Mouse (Mus musculus) embryonic facial prominence, embryonic 13.5 days (tissue): ENCODE data around the gene Olfr1261. TPM values are rescaled to one million over a fixed set of nuclear protein-coding genes. Genes with fewer than 3 reads are reported as not detected.

Experiments
- ATAC-seq: fragments of 200-750 bp; cut with Nextera tagmentation; 2 replicates; pipeline ENCODE4 v1.8.0; 2017; ENCODE audit warnings: low read depth; ENCODE audit not compliant: insufficient number of reproducible peaks, insufficient read depth, low FRiP score, low TSS enrichment
- H3K27ac ChIP-seq: fragments of 300-500 bp; sonication (generic); 2 replicates; pipeline ENCODE4 v1.5.1; 2015; ENCODE audit warnings: moderate library complexity, mild to moderate bottlenecking, inconsistent platforms
- H3K27me3 ChIP-seq: fragments of 300-500 bp; sonication (generic); 2 replicates; pipeline ENCODE4 v1.6.1; 2015; ENCODE audit warnings: mild to moderate bottlenecking, inconsistent platforms
- H3K36me3 ChIP-seq: fragments of 300-500 bp; sonication (generic); 2 replicates; pipeline ENCODE4 v1.6.1; 2015; ENCODE audit warnings: mild to moderate bottlenecking, inconsistent platforms
- H3K4me1 ChIP-seq: fragments of 300-500 bp; sonication (generic); 2 replicates; pipeline ENCODE4 v1.6.1; 2015; ENCODE audit warnings: inconsistent platforms
- H3K4me2 ChIP-seq: fragments of 300-500 bp; sonication (generic); 2 replicates; pipeline ENCODE4 v1.6.1; 2015; ENCODE audit warnings: moderate library complexity, mild to moderate bottlenecking, inconsistent platforms
- H3K4me3 ChIP-seq: fragments of 300-500 bp; sonication (generic); 2 replicates; pipeline ENCODE4 v1.5.1; 2015; ENCODE audit warnings: mild to moderate bottlenecking, inconsistent platforms
- H3K9ac ChIP-seq: fragments of 300-500 bp; sonication (generic); 2 replicates; pipeline ENCODE4 v1.6.1; 2015; ENCODE audit warnings: mild to moderate bottlenecking, inconsistent platforms
- H3K9me3 ChIP-seq: fragments of 300-500 bp; sonication (generic); 2 replicates; pipeline ENCODE4 v1.6.1; 2016; ENCODE audit warnings: inconsistent platforms
- WGBS: fragments of 180-500 bp; shearing (Covaris S2); methylation state at CpG from one replicate; pipeline ENCODE4 v1.1.7; 2015; ENCODE audit warnings: mixed read lengths; 5-methylcytosine and 5-hydroxymethylcytosine counted together
- polyA plus RNA-seq: library from polyadenylated mRNA; unstranded; fragments of >200 nt; fragmentation: Nextera tagmentation; extraction: Ambion mirVana; gene quantifications from 2 replicates; pipeline ENCODE4 v1.2.1, GENCODE M21; 2015

The Olfr1261 gene
- not detected in 2 replicates for polyA plus RNA-seq

DNA sequence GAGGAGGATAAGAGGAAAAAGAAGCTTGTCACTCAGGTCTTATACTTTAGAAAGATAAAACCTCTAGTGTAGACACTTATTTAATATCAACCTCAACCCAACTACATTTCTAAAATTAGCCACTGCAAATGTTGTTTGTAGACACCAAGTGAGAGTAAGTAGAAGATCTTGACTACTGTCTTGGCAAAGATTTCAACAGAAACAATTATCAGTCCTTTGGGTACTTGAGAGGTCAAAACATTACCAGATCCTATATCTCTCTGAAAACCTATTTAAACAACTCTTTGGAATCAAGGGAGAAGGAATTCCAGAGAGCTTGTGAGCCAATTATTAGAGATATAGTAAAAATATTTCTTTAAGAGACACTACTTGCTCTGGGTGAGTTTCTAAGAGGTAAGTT is at the start of gene Olfr1261:
Gene Olfr1261, plus strand, starts transcription at position 301 of the 400 bp plus-strand sequence.
- no peak for ATAC-seq

GRCm38 (mm10) chr2:89948564-89948963 is 42.5 kb upstream of the Olfr1261 start, which contains the start of gene Olfr1259:
Olfr1259 (minus strand) TSS chr2:89948664.
- no peak within 1 kb of the TSS for H3K27ac ChIP-seq
- no peaks in the 10 kb centered on the region for H3K9me3 ChIP-seq
- H3K27me3 ChIP-seq, result no peaks in the 10 kb centered on the region
- no peak within 1 kb of the TSS for H3K4me2 ChIP-seq
- no peak within 1 kb of the TSS for H3K4me3 ChIP-seq
- 81% methylated on average over 5 of the region's 5 CpGs for WGBS
- H3K36me3 ChIP-seq, result no peaks in the 10 kb centered on the region
- H3K4me1 ChIP-seq, result no peaks in the 10 kb centered on the region
- H3K9ac ChIP-seq, result no peak within 1 kb of the TSS
- no peak for ATAC-seq

More for the DNA sequence above, at the start of gene Olfr1261:
- Histone ChIP-seq H3K4me1 (no peaks in the 10 kb centered on the region), H3K9me3 (no peaks in the 10 kb centered on the region), H3K9ac (no peak within 1 kb of the TSS), H3K27me3 (no peaks in the 10 kb centered on the region), H3K27ac (no peak within 1 kb of the TSS), H3K4me2 (no peak within 1 kb of the TSS), H3K36me3 (no peaks in the 10 kb centered on the region), H3K4me3 (no peak within 1 kb of the TSS)

- ATAC-seq, result no peak
- no peak within 1 kb of the TSS for H3K27ac ChIP-seq
- no peak within 1 kb of the TSS for H3K4me2 ChIP-seq
- no peaks in the 10 kb centered on the region for H3K9me3 ChIP-seq
- 54% methylated on average over 2 of the region's 2 CpGs for WGBS
- no peak within 1 kb of the TSS for H3K4me3 ChIP-seq
- H3K9ac ChIP-seq, result no peak within 1 kb of the TSS
- H3K27me3 ChIP-seq, result no peaks in the 10 kb centered on the region
- H3K4me1 ChIP-seq, result no peaks in the 10 kb centered on the region
- H3K36me3 ChIP-seq, result no peaks in the 10 kb centered on the region
These were observed 16.8 kb upstream of the Olfr1261 start, which contains the start of gene Olfr1260 for GRCm38 (mm10) chr2:89974184-89974583. Olfr1260 (plus strand) TSS chr2:89974340.

DNA sequence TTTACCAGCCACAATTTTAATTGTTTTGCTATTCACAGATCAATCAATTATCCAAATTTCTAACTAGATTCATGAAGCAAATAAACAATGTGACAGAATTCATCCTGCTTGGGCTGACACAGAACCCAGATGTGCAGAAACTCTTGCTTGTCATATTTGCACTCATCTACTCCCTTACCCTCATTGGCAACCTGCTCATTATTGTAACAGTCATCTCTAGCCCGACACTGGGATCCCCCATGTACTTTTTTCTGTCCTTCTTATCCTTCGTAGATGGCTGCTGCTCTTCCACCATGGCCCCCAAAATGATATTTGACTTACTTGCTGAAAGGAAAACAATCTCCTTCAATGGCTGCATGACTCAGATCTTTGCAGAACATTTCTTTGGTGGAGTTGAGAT is 13.3 kb upstream of the Olfr1261 start:
- H3K27ac ChIP-seq, result no peak overlapping the region
- no peak overlapping the region for H3K9ac ChIP-seq
- ATAC-seq, result no peak
- no peaks in the 10 kb centered on the region for H3K27me3 ChIP-seq
- H3K4me3 ChIP-seq, result no peak overlapping the region
- H3K9me3 ChIP-seq, result no peaks in the 10 kb centered on the region
- no peaks in the 10 kb centered on the region for H3K4me1 ChIP-seq
- WGBS, result 83% methylated on average over 2 of the region's 2 CpGs
- H3K4me2 ChIP-seq, result no peak overlapping the region
- no peaks in the 10 kb centered on the region for H3K36me3 ChIP-seq

- no peaks in the 10 kb centered on the region for H3K9me3 ChIP-seq
- H3K4me3 ChIP-seq, result no peak within 1 kb of the TSS
- H3K27me3 ChIP-seq, result no peaks in the 10 kb centered on the region
- no peak within 1 kb of the TSS for H3K27ac ChIP-seq
- H3K36me3 ChIP-seq, result no peaks in the 10 kb centered on the region
- no peak within 1 kb of the TSS for H3K9ac ChIP-seq
- H3K4me2 ChIP-seq, result no peak within 1 kb of the TSS
- H3K4me1 ChIP-seq, result no peaks in the 10 kb centered on the region
- ATAC-seq, result no peak
These were observed 8.8 kb downstream of the Olfr1261 start, which contains the start of gene Olfr1262 for GRCm38 (mm10) chr2:89999845-90000244. Olfr1262 (plus strand) TSS chr2:90000145.

DNA sequence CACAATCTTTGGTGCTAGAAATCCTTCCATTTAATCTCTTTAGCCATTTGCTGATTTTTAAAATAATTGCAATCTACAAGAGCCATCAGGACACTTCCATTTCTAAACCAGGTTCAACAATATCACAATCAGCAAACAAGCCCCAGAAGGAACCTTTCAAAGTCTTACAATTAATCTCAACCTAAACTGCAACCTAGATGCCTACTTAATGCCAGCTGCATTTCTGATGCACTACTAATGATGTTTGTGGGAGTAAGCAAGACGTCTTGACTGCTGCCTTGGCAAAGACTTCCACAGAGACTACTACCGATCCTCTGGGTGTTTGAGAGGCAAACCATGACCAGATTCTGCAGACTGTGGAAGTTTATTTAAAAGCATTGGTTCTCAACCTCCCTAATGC is 20.8 kb downstream of the Olfr1261 start, which contains the start of gene Olfr1263:
Gene Olfr1263, plus strand, starts transcription at position 301 of the 400 bp plus-strand sequence.
- Histone ChIP-seq H3K36me3 (no peaks in the 10 kb centered on the region), H3K4me3 (no peak within 1 kb of the TSS), H3K4me2 (no peak within 1 kb of the TSS), H3K27ac (no peak within 1 kb of the TSS), H3K4me1 (no peaks in the 10 kb centered on the region), H3K9me3 (no peaks in the 10 kb centered on the region), H3K27me3 (no peaks in the 10 kb centered on the region), H3K9ac (no peak within 1 kb of the TSS)
- ATAC-seq, result no peak
- WGBS, result 80% methylated on average over 2 of the region's 2 CpGs

DNA sequence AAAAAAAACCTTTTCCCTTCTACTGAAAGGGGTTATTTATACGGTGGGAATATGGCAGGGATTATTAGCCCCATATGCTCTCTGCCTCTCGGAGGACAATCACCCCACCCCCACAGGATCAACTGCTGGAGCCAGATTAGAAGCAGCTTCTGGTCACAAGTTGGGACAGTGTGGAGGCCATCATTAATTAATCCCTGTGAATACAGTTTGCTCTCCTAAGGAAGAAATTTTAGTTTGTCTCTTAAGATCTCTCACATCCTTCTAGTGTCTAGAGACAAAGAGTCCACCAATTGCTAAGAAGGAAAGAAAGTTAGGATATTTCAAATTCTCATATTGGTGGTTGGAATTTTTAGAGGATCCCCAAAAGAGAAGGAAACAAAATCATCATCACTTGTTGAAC is 34.5 kb downstream of the Olfr1261 start, which contains the start of gene Olfr1264:
Gene Olfr1264, minus strand, starts transcription at position 101 of the 400 bp plus-strand sequence.
- Histone ChIP-seq H3K4me2 (no peak within 1 kb of the TSS), H3K27me3 (no peaks in the 10 kb centered on the region), H3K4me3 (no peak within 1 kb of the TSS), H3K36me3 (no peaks in the 10 kb centered on the region), H3K27ac (no peak within 1 kb of the TSS), H3K9me3 (no peaks in the 10 kb centered on the region), H3K9ac (no peak within 1 kb of the TSS), H3K4me1 (no peaks in the 10 kb centered on the region)
- no peak for ATAC-seq
- 18% methylated on average over 2 of the region's 2 CpGs for WGBS

- Histone ChIP-seq H3K4me2 (no peak within 1 kb of the TSS), H3K9ac (no peak within 1 kb of the TSS), H3K4me1 (no peaks in the 10 kb centered on the region), H3K4me3 (no peak within 1 kb of the TSS), H3K27ac (no peak within 1 kb of the TSS), H3K36me3 (no peaks in the 10 kb centered on the region), H3K27me3 (no peaks in the 10 kb centered on the region), H3K9me3 (no peaks in the 10 kb centered on the region)
- ATAC-seq, result no peak
These were observed 44.0 kb downstream of the Olfr1261 start, which contains the start of gene Olfr1265 for GRCm38 (mm10) chr2:90035037-90035436. Olfr1265 (plus strand) TSS chr2:90035337.

Other genes with a start within 250 kb of the Olfr1261 start
- not detected in 2 replicates for gene Olfr1253, start 234.1 kb upstream of the Olfr1261 start, polyA plus RNA-seq
- not detected in 2 replicates for gene Olfr1254, start 197.6 kb upstream of the Olfr1261 start, polyA plus RNA-seq
- gene Olfr1255, start 179.2 kb upstream of the Olfr1261 start, polyA plus RNA-seq, result not detected in 2 replicates
- not detected in 2 replicates for gene Olfr1256, start 149.7 kb upstream of the Olfr1261 start, polyA plus RNA-seq
- gene Olfr48, start 143.0 kb upstream of the Olfr1261 start, polyA plus RNA-seq, result not detected in 2 replicates
- not detected in 2 replicates for gene Olfr1257, start 112.8 kb upstream of the Olfr1261 start, polyA plus RNA-seq
- gene Olfr1258, start 63.9 kb upstream of the Olfr1261 start, polyA plus RNA-seq, result 0.19 TPM in 1 of 2 replicates, not detected in the other
- gene Olfr1259, start 42.6 kb upstream of the Olfr1261 start, polyA plus RNA-seq, result not detected in 2 replicates
- not detected in 2 replicates for gene Olfr1260, start 16.9 kb upstream of the Olfr1261 start, polyA plus RNA-seq
- gene Olfr1262, start 8.9 kb downstream of the Olfr1261 start, polyA plus RNA-seq, result not detected in 2 replicates
- not detected in 2 replicates for gene Olfr1263, start 20.9 kb downstream of the Olfr1261 start, polyA plus RNA-seq
- 0.15 TPM in 1 of 2 replicates, not detected in the other for gene Olfr1264, start 34.4 kb downstream of the Olfr1261 start, polyA plus RNA-seq
- gene Olfr1265, start 44.1 kb downstream of the Olfr1261 start, polyA plus RNA-seq, result not detected in 2 replicates
- not detected in 2 replicates for gene Olfr140, start 72.4 kb downstream of the Olfr1261 start, polyA plus RNA-seq
- gene Olfr1269, start 130.2 kb downstream of the Olfr1261 start, polyA plus RNA-seq, result 0.13 TPM in 1 of 2 replicates, not detected in the other
- 0.15 and 0.22 TPM in 2 replicates for gene Olfr32, start 151.1 kb downstream of the Olfr1261 start, polyA plus RNA-seq
- gene Olfr1270, start 161.9 kb downstream of the Olfr1261 start, polyA plus RNA-seq, result not detected in 2 replicates
- not detected in 2 replicates for gene Olfr1506, start 233.3 kb downstream of the Olfr1261 start, polyA plus RNA-seq